Mouse (Mus musculus): ENCODE results near the gene Zfp146.
"Not testable (repeated sequence)": the region's sequence is repeated elsewhere in the genome, so short reads cannot be mapped to it uniquely, and the experiment has no call there.

The Zfp146 gene

GRCm38 (mm10) chr7:30169583-30170282 is at the start of gene Zfp146:
Gene Zfp146, minus strand, starts transcription at chr7:30169750.
- in situ Hi-C loops (cut with MboI; ENCODE audit: low pct_unique_long_range_greater_than_20kb in 1 of 2, low sequenced_read_pairs in 2 of 2, unreplicated experiment in 1 of 2) = no loop called here

GRCm38 (mm10) chr7:30217277-30217676 is 47.7 kb upstream of the Zfp146 start:
- in situ Hi-C loops (cut with MboI; ENCODE audit: low pct_unique_long_range_greater_than_20kb in 1 of 2, low sequenced_read_pairs in 2 of 2, unreplicated experiment in 1 of 2) = loop anchor here in 1 of 2 experiments (5.0 kb wide), 1 partner anchor 35 kb away; the partner anchor contains the start of gene Cox7a1

GRCm38 (mm10) chr7:30216723-30217151 is 47.2 kb upstream of the Zfp146 start:
- in situ Hi-C loops (cut with MboI; ENCODE audit: low pct_unique_long_range_greater_than_20kb in 1 of 2, low sequenced_read_pairs in 2 of 2, unreplicated experiment in 1 of 2) = loop anchor here in 1 of 2 experiments (5.0 kb wide), 1 partner anchor 34 kb away; the partner anchor contains the start of gene Cox7a1

GRCm38 (mm10) chr7:30215875-30216274 is 46.3 kb upstream of the Zfp146 start:
- in situ Hi-C loops (cut with MboI; ENCODE audit: low pct_unique_long_range_greater_than_20kb in 1 of 2, low sequenced_read_pairs in 2 of 2, unreplicated experiment in 1 of 2) = loop anchor here in 1 of 2 experiments (5.0 kb wide), 1 partner anchor 34 kb away; the partner anchor contains the start of gene Cox7a1

GRCm38 (mm10) chr7:30213881-30214280 is 44.3 kb upstream of the Zfp146 start:
- in situ Hi-C loops (cut with MboI; ENCODE audit: low pct_unique_long_range_greater_than_20kb in 1 of 2, low sequenced_read_pairs in 2 of 2, unreplicated experiment in 1 of 2) = loop anchor here in 1 of 2 experiments (5.0 kb wide), 1 partner anchor 37 kb away; no protein-coding TSS in a partner anchor

GRCm38 (mm10) chr7:30211025-30211424 is 41.5 kb upstream of the Zfp146 start:
- in situ Hi-C loops (cut with MboI; ENCODE audit: low pct_unique_long_range_greater_than_20kb in 1 of 2, low sequenced_read_pairs in 2 of 2, unreplicated experiment in 1 of 2) = loop anchor here in 1 of 2 experiments (5.0 kb wide), 1 partner anchor 34 kb away; no protein-coding TSS in a partner anchor

GRCm38 (mm10) chr7:30206364-30206763 is 36.8 kb upstream of the Zfp146 start:
- in situ Hi-C loops (cut with MboI; ENCODE audit: low pct_unique_long_range_greater_than_20kb in 1 of 2, low sequenced_read_pairs in 2 of 2, unreplicated experiment in 1 of 2) = not testable (repeated sequence)

- in situ Hi-C loops (cut with MboI; ENCODE audit: low pct_unique_long_range_greater_than_20kb in 1 of 2, low sequenced_read_pairs in 2 of 2, unreplicated experiment in 1 of 2) = no loop called here
Observed at GRCm38 (mm10) chr7:30205383-30205782, 35.8 kb upstream of the Zfp146 start.

GRCm38 (mm10) chr7:30204380-30204779 is 34.8 kb upstream of the Zfp146 start:
- in situ Hi-C loops (cut with MboI; ENCODE audit: low pct_unique_long_range_greater_than_20kb in 1 of 2, low sequenced_read_pairs in 2 of 2, unreplicated experiment in 1 of 2) = no loop called here

GRCm38 (mm10) chr7:30202895-30203690 is 33.5 kb upstream of the Zfp146 start:
- in situ Hi-C loops (cut with MboI; ENCODE audit: low pct_unique_long_range_greater_than_20kb in 1 of 2, low sequenced_read_pairs in 2 of 2, unreplicated experiment in 1 of 2) = no loop called here

- in situ Hi-C loops (cut with MboI; ENCODE audit: low pct_unique_long_range_greater_than_20kb in 1 of 2, low sequenced_read_pairs in 2 of 2, unreplicated experiment in 1 of 2) = not testable (repeated sequence)
Observed at GRCm38 (mm10) chr7:30200661-30201060, 31.1 kb upstream of the Zfp146 start.

- in situ Hi-C loops (cut with MboI; ENCODE audit: low pct_unique_long_range_greater_than_20kb in 1 of 2, low sequenced_read_pairs in 2 of 2, unreplicated experiment in 1 of 2) = no loop called here
Observed at GRCm38 (mm10) chr7:30200200-30200599, 30.6 kb upstream of the Zfp146 start.

GRCm38 (mm10) chr7:30199498-30200139 is 30.1 kb upstream of the Zfp146 start:
- in situ Hi-C loops (cut with MboI; ENCODE audit: low pct_unique_long_range_greater_than_20kb in 1 of 2, low sequenced_read_pairs in 2 of 2, unreplicated experiment in 1 of 2) = no loop called here

GRCm38 (mm10) chr7:30198481-30198971 is 29.0 kb upstream of the Zfp146 start, which contains the start of gene Capns1:
Gene Capns1, minus strand, starts transcription at chr7:30198811.
- in situ Hi-C loops (cut with MboI; ENCODE audit: low pct_unique_long_range_greater_than_20kb in 1 of 2, low sequenced_read_pairs in 2 of 2, unreplicated experiment in 1 of 2) = no loop called here

- in situ Hi-C loops (cut with MboI; ENCODE audit: low pct_unique_long_range_greater_than_20kb in 1 of 2, low sequenced_read_pairs in 2 of 2, unreplicated experiment in 1 of 2) = no loop called here
Observed at GRCm38 (mm10) chr7:30197592-30198129, 28.1 kb upstream of the Zfp146 start.

GRCm38 (mm10) chr7:30196171-30196570 is 26.6 kb upstream of the Zfp146 start:
- in situ Hi-C loops (cut with MboI; ENCODE audit: low pct_unique_long_range_greater_than_20kb in 1 of 2, low sequenced_read_pairs in 2 of 2, unreplicated experiment in 1 of 2) = no loop called here

- in situ Hi-C loops (cut with MboI; ENCODE audit: low pct_unique_long_range_greater_than_20kb in 1 of 2, low sequenced_read_pairs in 2 of 2, unreplicated experiment in 1 of 2) = no loop called here
Observed at GRCm38 (mm10) chr7:30195461-30195860, 25.9 kb upstream of the Zfp146 start.

GRCm38 (mm10) chr7:30194884-30195283 is 25.3 kb upstream of the Zfp146 start:
- in situ Hi-C loops (cut with MboI; ENCODE audit: low pct_unique_long_range_greater_than_20kb in 1 of 2, low sequenced_read_pairs in 2 of 2, unreplicated experiment in 1 of 2) = no loop called here

All from mouse embryonic stem cell (cell line).